Mouse (Mus musculus): ENCODE measurements around the gene Noa1. TPM values are rescaled to one million over a fixed set of nuclear protein-coding genes. Genes with fewer than 3 reads are reported as not detected.

Noa1 gene
- polyA plus RNA-seq, 1 experiment from 2014 or later, result 33.2 TPM

- peak overlapping the region; percentile 64 for H3K4me2 ChIP-seq (replicated peaks; ENCODE audit: low read depth, low read length)
- H3K4me3 ChIP-seq (ENCODE audit: low read length), result peak overlapping the region; percentile 97
- peak; percentile 94 for ATAC-seq (ENCODE audit: low FRiP score, low TSS enrichment)
- H3K4me1 ChIP-seq (ENCODE audit: control insufficient read depth, insufficient read depth, low read length), result peaks cover 8% of the 10 kb centered on the region; the same call in 1 of the 2 replicates
- H3K9ac ChIP-seq (ENCODE audit: low read depth, low read length), result peak overlapping the region; percentile 95
- WGBS, result 2% methylated on average over 29 of the region's 53 CpGs
- H3K27me3 ChIP-seq (ENCODE audit: control insufficient read depth, insufficient read depth, low read length), result no peaks in the 10 kb centered on the region
- peak overlapping the region; percentile 99 for H3K27ac ChIP-seq (ENCODE audit: low read depth, low read length)
- peaks cover 27% of the 10 kb centered on the region for H3K36me3 ChIP-seq (ENCODE audit: control insufficient read depth, insufficient read depth, low read length)
- no peaks in the 10 kb centered on the region for H3K9me3 ChIP-seq (ENCODE audit: control insufficient read depth, low read length)
Measured at GRCm38 (mm10) chr5:77265671-77266065, 44.2 kb downstream of the Noa1 start.

GRCm38 (mm10) chr5:77265081-77265670 is 44.7 kb downstream of the Noa1 start, which contains the start of gene Rest:
TSS of gene Rest (plus strand) at chr5:77265491.
- peak within 1 kb of the TSS; percentile 97 for H3K4me3 ChIP-seq (ENCODE audit: low read length)
- H3K9ac ChIP-seq (ENCODE audit: low read depth, low read length), result peak within 1 kb of the TSS; percentile 95
- WGBS, result under 1% methylated on average over 65 of the region's 78 CpGs
- ATAC-seq (ENCODE audit: low FRiP score, low TSS enrichment), result peak; percentile 91
- peak within 1 kb of the TSS; percentile 99 for H3K27ac ChIP-seq (ENCODE audit: low read depth, low read length)
- peaks cover 8% of the 10 kb centered on the region; the same call in 1 of the 2 replicates for H3K4me1 ChIP-seq (ENCODE audit: control insufficient read depth, insufficient read depth, low read length)
- peak within 1 kb of the TSS; percentile 64 for H3K4me2 ChIP-seq (replicated peaks; ENCODE audit: low read depth, low read length)
- no peaks in the 10 kb centered on the region for H3K27me3 ChIP-seq (ENCODE audit: control insufficient read depth, insufficient read depth, low read length)
- H3K9me3 ChIP-seq (ENCODE audit: control insufficient read depth, low read length), result no peaks in the 10 kb centered on the region
- H3K36me3 ChIP-seq (ENCODE audit: control insufficient read depth, insufficient read depth, low read length), result peaks cover 22% of the 10 kb centered on the region

- Histone ChIP-seq H3K4me2 (replicated peaks; ENCODE audit: low read depth, low read length) (no peak overlapping the region), H3K27ac (ENCODE audit: low read depth, low read length) (no peak overlapping the region), H3K9me3 (ENCODE audit: control insufficient read depth, low read length) (no peaks in the 10 kb centered on the region), H3K4me3 (ENCODE audit: low read length) (no peak overlapping the region), H3K27me3 (ENCODE audit: control insufficient read depth, insufficient read depth, low read length) (no peaks in the 10 kb centered on the region), H3K9ac (ENCODE audit: low read depth, low read length) (no peak overlapping the region), H3K36me3 (ENCODE audit: control insufficient read depth, insufficient read depth, low read length) (no peaks in the 10 kb centered on the region), H3K4me1 (ENCODE audit: control insufficient read depth, insufficient read depth, low read length) (no peaks in the 10 kb centered on the region)
- no peak for ATAC-seq (ENCODE audit: low FRiP score, low TSS enrichment)
- 84% methylated on average over 5 of the region's 5 CpGs for WGBS
Measured at GRCm38 (mm10) chr5:77262105-77262504, 47.8 kb downstream of the Noa1 start.

- Histone ChIP-seq H3K4me1 (ENCODE audit: control insufficient read depth, insufficient read depth, low read length) (no peaks in the 10 kb centered on the region), H3K4me3 (ENCODE audit: low read length) (no peak overlapping the region)
- WGBS, result 84% methylated on average over 4 of the region's 4 CpGs
Measured at GRCm38 (mm10) chr5:77261137-77261536, 48.7 kb downstream of the Noa1 start.

GRCm38 (mm10) chr5:77260141-77260540 is 49.7 kb downstream of the Noa1 start:
- no peak for ATAC-seq (ENCODE audit: low FRiP score, low TSS enrichment)
- Histone ChIP-seq H3K9ac (ENCODE audit: low read depth, low read length) (no peak overlapping the region), H3K27ac (ENCODE audit: low read depth, low read length) (no peak overlapping the region), H3K4me1 (ENCODE audit: control insufficient read depth, insufficient read depth, low read length) (no peaks in the 10 kb centered on the region), H3K4me3 (ENCODE audit: low read length) (no peak overlapping the region), H3K27me3 (ENCODE audit: control insufficient read depth, insufficient read depth, low read length) (no peaks in the 10 kb centered on the region), H3K9me3 (ENCODE audit: control insufficient read depth, low read length) (no peaks in the 10 kb centered on the region), H3K4me2 (replicated peaks; ENCODE audit: low read depth, low read length) (no peak overlapping the region), H3K36me3 (ENCODE audit: control insufficient read depth, insufficient read depth, low read length) (no peaks in the 10 kb centered on the region)
- 36% methylated on average over 6 of the region's 6 CpGs for WGBS

More at GRCm38 (mm10) chr5:77261137-77261536, 48.7 kb downstream of the Noa1 start:
- H3K27me3 ChIP-seq (ENCODE audit: control insufficient read depth, insufficient read depth, low read length), result no peaks in the 10 kb centered on the region
- H3K4me2 ChIP-seq (replicated peaks; ENCODE audit: low read depth, low read length), result no peak overlapping the region
- no peaks in the 10 kb centered on the region for H3K9me3 ChIP-seq (ENCODE audit: control insufficient read depth, low read length)
- no peak overlapping the region for H3K9ac ChIP-seq (ENCODE audit: low read depth, low read length)
- H3K36me3 ChIP-seq (ENCODE audit: control insufficient read depth, insufficient read depth, low read length), result no peaks in the 10 kb centered on the region
- ATAC-seq (ENCODE audit: low FRiP score, low TSS enrichment), result no peak
- no peak overlapping the region for H3K27ac ChIP-seq (ENCODE audit: low read depth, low read length)

GRCm38 (mm10) chr5:77259315-77259714 is 50.6 kb downstream of the Noa1 start:
- Histone ChIP-seq H3K4me2 (replicated peaks; ENCODE audit: low read depth, low read length) (no peak overlapping the region), H3K9me3 (ENCODE audit: control insufficient read depth, low read length) (no peaks in the 10 kb centered on the region), H3K9ac (ENCODE audit: low read depth, low read length) (no peak overlapping the region), H3K27ac (ENCODE audit: low read depth, low read length) (no peak overlapping the region), H3K4me1 (ENCODE audit: control insufficient read depth, insufficient read depth, low read length) (no peaks in the 10 kb centered on the region), H3K4me3 (ENCODE audit: low read length) (no peak overlapping the region), H3K36me3 (ENCODE audit: control insufficient read depth, insufficient read depth, low read length) (no peaks in the 10 kb centered on the region), H3K27me3 (ENCODE audit: control insufficient read depth, insufficient read depth, low read length) (no peaks in the 10 kb centered on the region)
- ATAC-seq (ENCODE audit: low FRiP score, low TSS enrichment), result no peak

- Histone ChIP-seq H3K27ac (ENCODE audit: low read depth, low read length) (no peak overlapping the region), H3K4me2 (replicated peaks; ENCODE audit: low read depth, low read length) (no peak overlapping the region), H3K36me3 (ENCODE audit: control insufficient read depth, insufficient read depth, low read length) (no peaks in the 10 kb centered on the region), H3K4me3 (ENCODE audit: low read length) (no peak overlapping the region), H3K9ac (ENCODE audit: low read depth, low read length) (no peak overlapping the region), H3K9me3 (ENCODE audit: control insufficient read depth, low read length) (no peaks in the 10 kb centered on the region), H3K27me3 (ENCODE audit: control insufficient read depth, insufficient read depth, low read length) (no peaks in the 10 kb centered on the region), H3K4me1 (ENCODE audit: control insufficient read depth, insufficient read depth, low read length) (no peaks in the 10 kb centered on the region)
- 74% methylated on average over 3 of the region's 3 CpGs for WGBS
- no peak for ATAC-seq (ENCODE audit: low FRiP score, low TSS enrichment)
Measured at GRCm38 (mm10) chr5:77257603-77258002, 52.3 kb downstream of the Noa1 start.

- Histone ChIP-seq H3K27me3 (ENCODE audit: control insufficient read depth, insufficient read depth, low read length) (no peaks in the 10 kb centered on the region), H3K9me3 (ENCODE audit: control insufficient read depth, low read length) (no peaks in the 10 kb centered on the region), H3K9ac (ENCODE audit: low read depth, low read length) (no peak overlapping the region), H3K36me3 (ENCODE audit: control insufficient read depth, insufficient read depth, low read length) (no peaks in the 10 kb centered on the region), H3K4me2 (replicated peaks; ENCODE audit: low read depth, low read length) (no peak overlapping the region), H3K4me1 (ENCODE audit: control insufficient read depth, insufficient read depth, low read length) (no peaks in the 10 kb centered on the region), H3K27ac (ENCODE audit: low read depth, low read length) (no peak overlapping the region), H3K4me3 (ENCODE audit: low read length) (no peak overlapping the region)
- ATAC-seq (ENCODE audit: low FRiP score, low TSS enrichment), result no peak
- 81% methylated on average over 3 of the region's 3 CpGs for WGBS
Measured at GRCm38 (mm10) chr5:77254402-77254801, 55.5 kb downstream of the Noa1 start.

GRCm38 (mm10) chr5:77253154-77253553 is 56.7 kb downstream of the Noa1 start:
- Histone ChIP-seq H3K36me3 (ENCODE audit: control insufficient read depth, insufficient read depth, low read length) (no peaks in the 10 kb centered on the region), H3K9ac (ENCODE audit: low read depth, low read length) (no peak overlapping the region), H3K9me3 (ENCODE audit: control insufficient read depth, low read length) (no peaks in the 10 kb centered on the region), H3K27ac (ENCODE audit: low read depth, low read length) (no peak overlapping the region), H3K4me2 (replicated peaks; ENCODE audit: low read depth, low read length) (no peak overlapping the region), H3K27me3 (ENCODE audit: control insufficient read depth, insufficient read depth, low read length) (no peaks in the 10 kb centered on the region), H3K4me1 (ENCODE audit: control insufficient read depth, insufficient read depth, low read length) (no peaks in the 10 kb centered on the region), H3K4me3 (ENCODE audit: low read length) (no peak overlapping the region)
- WGBS, result 80% methylated on average over 1 of the region's 1 CpGs
- no peak for ATAC-seq (ENCODE audit: low FRiP score, low TSS enrichment)
